Mouse (Mus musculus) liver, embryonic 11.5 days (tissue): Measurements from ENCODE around the gene Daam1. TPM values are rescaled to one million over a fixed set of nuclear protein-coding genes. Genes with fewer than 3 reads are reported as not detected.

Experiments used
- ATAC-seq: fragments of 200-750 bp; cut with Nextera tagmentation; replicated peaks from 2 replicates; pipeline ENCODE4 v1.8.0; 2017; ENCODE audit warnings: moderate number of reproducible peaks, mild to moderate bottlenecking, moderate TSS enrichment, moderate library complexity; ENCODE audit not compliant: low FRiP score
- DNase-seq: peaks from one replicate; pipeline ENCODE4 v3.0.0-alpha.2; 2017; ENCODE audit warnings: low spot score
- H3K27ac ChIP-seq: fragments of 300-500 bp; sonication (generic); 2 replicates; pipeline ENCODE4 v1.5.1; 2014; ENCODE audit warnings: mild to moderate bottlenecking, low read depth, low read length, control low read depth
- H3K27me3 ChIP-seq: fragments of 300-500 bp; sonication (generic); replicated peaks from 2 replicates; pipeline ENCODE4 v1.6.1; 2014; ENCODE audit warnings: low read length, mixed read lengths; ENCODE audit not compliant: control insufficient read depth, insufficient read depth
- H3K36me3 ChIP-seq: fragments of 300-500 bp; sonication (generic); 2 replicates; pipeline ENCODE4 v1.6.1; 2014; ENCODE audit warnings: mild to moderate bottlenecking, low read length, moderate library complexity, mixed read lengths; ENCODE audit not compliant: control insufficient read depth, insufficient read depth
- H3K4me1 ChIP-seq: fragments of 300-500 bp; sonication (generic); replicated peaks from 2 replicates; pipeline ENCODE4 v1.6.1; 2014; ENCODE audit warnings: low read length, mixed read lengths; ENCODE audit not compliant: control insufficient read depth, insufficient read depth
- H3K4me2 ChIP-seq: fragments of 300-500 bp; sonication (generic); 2 replicates; pipeline ENCODE4 v1.6.1; 2014; ENCODE audit warnings: mild to moderate bottlenecking, control low read depth, moderate library complexity
- H3K4me3 ChIP-seq: fragments of 300-500 bp; sonication (generic); 2 replicates; pipeline ENCODE4 v1.5.1; 2014; ENCODE audit warnings: low read depth, low read length, control low read depth
- H3K9ac ChIP-seq: fragments of 300-500 bp; sonication (generic); 2 replicates; pipeline ENCODE4 v1.6.1; 2014; ENCODE audit warnings: low read depth, low read length, control low read depth
- H3K9me3 ChIP-seq: fragments of 300-500 bp; sonication (generic); 2 replicates; pipeline ENCODE4 v1.6.1; 2016; ENCODE audit warnings: low read length, inconsistent platforms, mixed read lengths; ENCODE audit not compliant: control insufficient read depth
- WGBS: fragments of 180-500 bp; shearing (Covaris S2); extraction: QIAGEN DNeasy Blood & Tissue Kit; methylation state at CpG from one replicate; pipeline ENCODE4 v1.1.7; 2014; 5-methylcytosine and 5-hydroxymethylcytosine counted together
- polyA plus RNA-seq: library from polyadenylated mRNA; unstranded; fragments of >200 nt; fragmentation: Nextera tagmentation; extraction: Ambion mirVana; gene quantifications from 2 replicates; pipeline ENCODE4 v1.2.1, GENCODE M21; 2014

Gene Daam1
- polyA plus RNA-seq, 1 experiment from 2014 or later, result 15.2 TPM

- H3K9me3 ChIP-seq, result no peaks in the 10 kb centered on the region
- no peak overlapping the region for H3K9ac ChIP-seq
- ATAC-seq (no peak), DNase-seq (no peak)
- H3K27me3 ChIP-seq, result no peaks in the 10 kb centered on the region
- peak overlapping the region; percentile 35 for H3K27ac ChIP-seq
- 70% methylated on average over 3 of the region's 3 CpGs for WGBS
- H3K4me3 ChIP-seq, result no peak overlapping the region
- H3K4me2 ChIP-seq, result no peak overlapping the region
- peaks cover 12% of the 10 kb centered on the region for H3K4me1 ChIP-seq
- H3K36me3 ChIP-seq, result no peaks in the 10 kb centered on the region
These were observed 44.1 kb downstream of the Daam1 start for GRCm38 (mm10) chr12:71874984-71875383.

- no peaks in the 10 kb centered on the region for H3K27me3 ChIP-seq
- H3K27ac ChIP-seq, result peak overlapping the region; percentile 55
- ATAC-seq, result peak; percentile 45; the same call in 1 of the 2 replicates
- no peak overlapping the region for H3K9ac ChIP-seq
- DNase-seq, result no peak
- peaks cover 8% of the 10 kb centered on the region for H3K4me1 ChIP-seq
- H3K36me3 ChIP-seq, result no peaks in the 10 kb centered on the region
- no peaks in the 10 kb centered on the region for H3K9me3 ChIP-seq
- H3K4me2 ChIP-seq, result peak overlapping the region; percentile 39
- H3K4me3 ChIP-seq, result 0 out of 2 replicates have a peak overlapping the region, but pooled peaks have one; percentile 20
- 80% methylated on average over 7 of the region's 7 CpGs for WGBS
These were observed 45.0 kb downstream of the Daam1 start for GRCm38 (mm10) chr12:71875761-71876489.

GRCm38 (mm10) chr12:71880987-71881386 lies 50.1 kb downstream of the Daam1 start:
- no peaks in the 10 kb centered on the region for H3K9me3 ChIP-seq
- H3K4me1 ChIP-seq, result peaks cover 35% of the 10 kb centered on the region
- H3K4me2 ChIP-seq, result no peak overlapping the region
- no peak overlapping the region for H3K9ac ChIP-seq
- H3K27me3 ChIP-seq, result no peaks in the 10 kb centered on the region
- no peaks in the 10 kb centered on the region; the same call in 1 of the 2 replicates for H3K36me3 ChIP-seq
- ATAC-seq (no peak), DNase-seq (no peak)
- no peak overlapping the region for H3K4me3 ChIP-seq
- no peak overlapping the region for H3K27ac ChIP-seq
- WGBS, result 80% methylated on average over 5 of the region's 5 CpGs

- no peak for ATAC-seq
- Histone ChIP-seq H3K27ac (no peak overlapping the region), H3K9me3 (no peaks in the 10 kb centered on the region)
These were observed 50.6 kb downstream of the Daam1 start for GRCm38 (mm10) chr12:71881477-71881876.

GRCm38 (mm10) chr12:71883066-71883711 lies 52.3 kb downstream of the Daam1 start:
- Histone ChIP-seq H3K27ac (no peak overlapping the region), H3K9ac (no peak overlapping the region), H3K9me3 (no peaks in the 10 kb centered on the region), H3K4me1 (peaks cover 51% of the 10 kb centered on the region), H3K27me3 (no peaks in the 10 kb centered on the region), H3K4me2 (no peak overlapping the region), H3K4me3 (no peak overlapping the region), H3K36me3 (no peaks in the 10 kb centered on the region; the same call in 1 of the 2 replicates)
- WGBS, result 61% methylated on average over 9 of the region's 9 CpGs
- ATAC-seq (no peak), DNase-seq (no peak)

More at GRCm38 (mm10) chr12:71881477-71881876, 50.6 kb downstream of the Daam1 start:
- WGBS, result 87% methylated on average over 4 of the region's 4 CpGs
- Histone ChIP-seq H3K36me3 (no peaks in the 10 kb centered on the region; the same call in 1 of the 2 replicates), H3K4me2 (no peak overlapping the region), H3K4me1 (peaks cover 39% of the 10 kb centered on the region), H3K27me3 (no peaks in the 10 kb centered on the region), H3K4me3 (no peak overlapping the region), H3K9ac (no peak overlapping the region)
- DNase-seq, result no peak

- no peak overlapping the region for H3K27ac ChIP-seq
- H3K4me2 ChIP-seq, result no peak overlapping the region
- DNase-seq (no peak), ATAC-seq (no peak)
- no peaks in the 10 kb centered on the region for H3K9me3 ChIP-seq
- no peak overlapping the region for H3K4me3 ChIP-seq
- 63% methylated on average over 2 of the region's 2 CpGs for WGBS
- H3K36me3 ChIP-seq, result no peaks in the 10 kb centered on the region; the same call in 1 of the 2 replicates
- H3K27me3 ChIP-seq, result no peaks in the 10 kb centered on the region
- H3K9ac ChIP-seq, result no peak overlapping the region
- peaks cover 68% of the 10 kb centered on the region for H3K4me1 ChIP-seq
These were observed 54.3 kb downstream of the Daam1 start for GRCm38 (mm10) chr12:71885170-71885574.

GRCm38 (mm10) chr12:71885717-71886116 lies 54.8 kb downstream of the Daam1 start:
- no peaks in the 10 kb centered on the region for H3K27me3 ChIP-seq
- H3K27ac ChIP-seq, result no peak overlapping the region
- no peak overlapping the region for H3K4me3 ChIP-seq
- no peaks in the 10 kb centered on the region for H3K9me3 ChIP-seq
- peaks cover 71% of the 10 kb centered on the region for H3K4me1 ChIP-seq
- ATAC-seq, result no peak
- no peak overlapping the region for H3K9ac ChIP-seq
- no peaks in the 10 kb centered on the region; the same call in 1 of the 2 replicates for H3K36me3 ChIP-seq
- no peak for DNase-seq
- WGBS, result 69% methylated on average over 4 of the region's 4 CpGs
- no peak overlapping the region for H3K4me2 ChIP-seq

GRCm38 (mm10) chr12:71886406-71886805 lies 55.5 kb downstream of the Daam1 start:
- H3K4me2 ChIP-seq, result peak overlapping the region; percentile 14; the same call in 1 of the 2 replicates
- 84% methylated on average over 5 of the region's 5 CpGs for WGBS
- DNase-seq, result no peak
- no peak overlapping the region for H3K9ac ChIP-seq
- no peaks in the 10 kb centered on the region; the same call in 1 of the 2 replicates for H3K36me3 ChIP-seq
- no peaks in the 10 kb centered on the region for H3K27me3 ChIP-seq
- peaks cover 71% of the 10 kb centered on the region for H3K4me1 ChIP-seq
- no peak for ATAC-seq
- H3K9me3 ChIP-seq, result no peaks in the 10 kb centered on the region
- no peak overlapping the region for H3K4me3 ChIP-seq
- H3K27ac ChIP-seq, result no peak overlapping the region
